Mouse (Mus musculus) left cerebral cortex, adult 9 months (tissue): ENCODE data around the gene Hddc3.

ENCODE experiments used
- DNase-seq, 2 experiments: peaks; one replicate each; pipeline ENCODE4 v3.0.0; 2022; ENCODE audit warnings: low spot score in 2 of 2

The Hddc3 gene

DNA sequence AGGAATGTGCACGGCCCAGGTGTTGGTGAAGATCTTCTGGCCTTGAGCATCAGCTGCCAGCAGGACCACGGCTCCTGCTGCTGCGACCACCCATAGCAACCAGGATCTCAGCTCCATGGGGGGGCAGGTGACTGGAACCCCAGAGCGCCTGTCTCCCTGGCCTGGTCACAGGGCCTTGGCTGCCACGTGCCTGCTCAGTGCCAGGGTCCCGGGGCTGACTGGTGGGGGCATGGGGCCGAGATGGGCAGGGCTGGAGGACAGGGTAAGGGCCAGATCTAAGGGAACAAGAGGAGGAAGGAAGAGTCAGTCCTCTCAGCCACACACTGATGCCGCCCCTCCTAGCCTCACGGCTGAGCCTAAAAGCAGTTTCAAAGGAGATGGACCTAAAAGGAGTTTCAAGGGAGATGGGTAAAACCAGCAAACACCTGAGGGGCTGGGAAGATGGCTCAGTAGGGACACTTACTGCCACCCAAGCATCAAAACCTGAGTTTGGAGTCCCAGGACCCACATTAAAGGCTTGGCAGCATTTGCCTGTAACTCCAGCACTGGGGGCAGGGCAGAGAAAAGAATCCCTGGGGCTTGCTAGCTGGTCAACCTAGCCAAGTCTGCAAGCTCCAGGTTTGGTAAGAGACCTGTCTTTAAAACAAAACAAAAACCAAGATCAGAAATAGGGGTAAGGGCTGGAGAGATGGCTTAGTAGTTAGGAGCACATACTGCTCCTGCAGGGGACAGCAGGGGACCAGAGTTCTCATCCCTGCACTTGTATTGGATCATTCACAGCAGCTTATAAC lies 55.9 kb downstream of the Hddc3 start:
- no peak for DNase-seq

DNA sequence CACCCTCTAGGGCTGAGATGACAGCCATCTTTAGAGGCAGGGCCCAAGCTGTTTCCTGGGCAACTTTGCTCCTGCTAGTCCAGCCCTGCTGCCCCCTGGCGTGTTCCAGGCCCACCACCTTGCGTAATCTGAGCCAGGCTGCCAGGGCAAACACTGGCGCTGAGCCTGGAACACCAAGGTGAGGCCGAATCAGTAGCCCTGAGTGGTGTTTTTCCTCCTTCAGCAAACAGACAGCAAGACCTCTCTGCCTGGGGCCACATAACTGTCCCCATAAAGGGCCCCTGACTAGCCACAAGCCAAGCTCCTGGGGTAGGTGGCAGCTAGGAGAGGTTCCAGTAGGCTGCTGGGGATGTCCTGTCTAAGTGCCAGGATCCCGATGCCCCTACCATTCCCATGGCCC lies 57.2 kb downstream of the Hddc3 start:
- DNase-seq: no peak
